Mouse (Mus musculus): ENCODE results near the gene 1700012B09Rik.
A peak's percentile ranks its signal among the peaks of the same experiment; 100 is the strongest.

GRCm38 (mm10) chr9:14764765-14765164 is 6.1 kb downstream of the 1700012B09Rik start:
- TF ChIP-seq CTCF (IDR thresholded peaks at IDR 0.05; ENCODE audit: low read depth) = peak; percentile 72
- no peak for TF ChIP-seq EP300 (IDR thresholded peaks at IDR 0.05; ENCODE audit: low read depth)
